Mouse (Mus musculus): Measurements from ENCODE around the gene Rab8a.
"Not testable (repeated sequence)": the region's sequence is repeated elsewhere in the genome, so short reads cannot be mapped to it uniquely, and the experiment has no call there.

Rab8a gene

GRCm38 (mm10) chr8:72160707-72161697, at the start of gene Rab8a:
Gene Rab8a, plus strand, starts transcription at chr8:72161200.
- DNase-seq (ENCODE audit: low read depth, low spot score) = peak; percentile 99

- peak; percentile 75 for DNase-seq (ENCODE audit: low read depth, low spot score)
These were observed 48.5 kb upstream of the Rab8a start for GRCm38 (mm10) chr8:72112486-72112885.

GRCm38 (mm10) chr8:72115202-72115601, 45.8 kb upstream of the Rab8a start:
- DNase-seq (ENCODE audit: low read depth, low spot score) = peak; percentile 62

GRCm38 (mm10) chr8:72118616-72119015, 42.4 kb upstream of the Rab8a start:
- DNase-seq (ENCODE audit: low read depth, low spot score) = no peak

GRCm38 (mm10) chr8:72121486-72121885, 39.5 kb upstream of the Rab8a start:
- not testable (repeated sequence) for DNase-seq (ENCODE audit: low read depth, low spot score)

GRCm38 (mm10) chr8:72121997-72122396, 39.0 kb upstream of the Rab8a start:
- DNase-seq (ENCODE audit: low read depth, low spot score) = no peak

- no peak for DNase-seq (ENCODE audit: low read depth, low spot score)
These were observed 33.2 kb upstream of the Rab8a start for GRCm38 (mm10) chr8:72127834-72128233.

- no peak for DNase-seq (ENCODE audit: low read depth, low spot score)
These were observed 29.7 kb upstream of the Rab8a start for GRCm38 (mm10) chr8:72131251-72131650.

GRCm38 (mm10) chr8:72131901-72132300, 29.1 kb upstream of the Rab8a start:
- no peak for DNase-seq (ENCODE audit: low read depth, low spot score)

- DNase-seq (ENCODE audit: low read depth, low spot score) = no peak
These were observed 28.6 kb upstream of the Rab8a start for GRCm38 (mm10) chr8:72132417-72132816.

GRCm38 (mm10) chr8:72132891-72133290, 28.1 kb upstream of the Rab8a start:
- no peak for DNase-seq (ENCODE audit: low read depth, low spot score)

GRCm38 (mm10) chr8:72133507-72133906, 27.5 kb upstream of the Rab8a start:
- no peak for DNase-seq (ENCODE audit: low read depth, low spot score)

GRCm38 (mm10) chr8:72134756-72135445, 26.1 kb upstream of the Rab8a start, which contains the start of gene Tpm4:
Gene Tpm4, plus strand, starts transcription at chr8:72134975.
- DNase-seq (ENCODE audit: low read depth, low spot score) = peak; percentile 53

GRCm38 (mm10) chr8:72135446-72136301, 25.3 kb upstream of the Rab8a start:
- DNase-seq (ENCODE audit: low read depth, low spot score) = peak; percentile 56

- peak; percentile 95 for DNase-seq (ENCODE audit: low read depth, low spot score)
These were observed 24.6 kb upstream of the Rab8a start for GRCm38 (mm10) chr8:72136302-72136978.

- DNase-seq (ENCODE audit: low read depth, low spot score) = no peak
These were observed 23.6 kb upstream of the Rab8a start for GRCm38 (mm10) chr8:72137431-72137830.

GRCm38 (mm10) chr8:72138456-72138855, 22.5 kb upstream of the Rab8a start:
- DNase-seq (ENCODE audit: low read depth, low spot score) = no peak

- no peak for DNase-seq (ENCODE audit: low read depth, low spot score)
These were observed 17.7 kb upstream of the Rab8a start for GRCm38 (mm10) chr8:72143256-72143824.

- DNase-seq (ENCODE audit: low read depth, low spot score) = no peak
These were observed 16.5 kb upstream of the Rab8a start for GRCm38 (mm10) chr8:72144345-72144975.

- no peak for DNase-seq (ENCODE audit: low read depth, low spot score)
These were observed 15.5 kb upstream of the Rab8a start for GRCm38 (mm10) chr8:72145511-72145910.

Data from R1 (cell line).